Mouse (Mus musculus) gastrocnemius, adult 2 months (tissue): ENCODE measurements around the gene Adgre5. TPM values are rescaled to one million over a fixed set of nuclear protein-coding genes. Genes with fewer than 3 reads are reported as not detected.
A peak's percentile ranks its signal among the peaks of the same experiment; 100 is the strongest.

Experiments used
- DNase-seq: peaks from one replicate; pipeline ENCODE4 v3.0.0; 2022
- H3K27ac ChIP-seq: fragments of 200-600 bp; 2 replicates; pipeline ENCODE4 v1.8.1; 2022; ENCODE audit warnings: mild to moderate bottlenecking
- H3K4me3 ChIP-seq: fragments of 200-600 bp; 2 replicates; pipeline ENCODE4 v1.8.1; 2022; ENCODE audit warnings: mild to moderate bottlenecking, moderate library complexity
- CTCF ChIP-seq: fragments of 200-600 bp; IDR thresholded peaks from 2 replicates; pipeline ENCODE4 v1.8.1; 2022; ENCODE audit warnings: antibody characterized with exemption, mild to moderate bottlenecking, moderate library complexity
- intact Hi-C: fragments of 180-260 bp; cut with DNase I; formaldehyde crosslinking; loops from one replicate; pipeline ENCODE4 v1.15.1; 2025
- total RNA-seq, 2 experiments: library from RNA; stranded (reverse); gene quantifications; 2 replicates each; pipeline ENCODE4 v1.2.3; 2021

The Adgre5 gene
- total RNA-seq, 2 experiments from 2014 or later = 16.3 to 27.7 TPM

DNA sequence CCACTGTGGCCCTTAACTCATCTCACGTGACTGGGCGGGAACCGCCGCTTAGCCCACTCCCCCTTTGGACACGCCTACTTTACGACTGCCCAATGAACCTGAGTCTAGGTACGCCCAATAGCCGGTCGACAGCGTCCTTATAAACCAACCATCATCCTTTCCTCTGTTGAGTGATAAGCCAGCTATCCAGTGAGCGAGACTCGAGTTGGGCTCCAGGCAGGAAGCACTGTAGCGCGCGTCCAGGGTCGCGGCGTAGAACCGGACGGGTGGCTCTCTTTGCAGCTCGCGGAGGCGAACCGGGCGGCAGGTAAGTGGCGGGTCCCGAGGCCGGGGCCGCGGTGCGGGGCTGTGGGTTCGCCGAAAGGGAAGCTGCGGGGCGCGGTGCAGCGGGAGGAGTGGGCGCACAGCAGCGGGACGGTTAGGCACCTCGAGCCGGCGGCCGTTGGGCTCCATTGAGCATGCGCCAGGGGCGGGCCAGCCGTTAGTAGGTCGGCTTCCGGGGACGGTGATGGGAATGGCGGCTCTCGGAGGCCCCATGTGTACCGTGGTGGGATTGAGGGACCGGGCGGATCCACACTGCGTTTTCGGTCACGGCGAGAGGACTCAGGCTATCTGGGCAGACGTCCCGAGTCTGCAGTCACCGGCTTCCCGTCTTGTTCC, 26.0 kb downstream of the Adgre5 start, which contains the start of gene Ddx39:
Gene Ddx39, plus strand, starts transcription at position 147 of the 660 bp plus-strand sequence.
- Histone ChIP-seq H3K4me3 (peak within 1 kb of the TSS; percentile 90), H3K27ac (peak within 1 kb of the TSS; percentile 99)
- 0 out of 2 replicates have a peak, but pooled peaks have one; percentile 2 for TF ChIP-seq CTCF
- intact Hi-C loops = loop anchor here (1.0 kb wide), 1 partner anchor 16 kb away; the partner anchor contains the start of gene Pkn1
- peak; percentile 96 for DNase-seq

DNA sequence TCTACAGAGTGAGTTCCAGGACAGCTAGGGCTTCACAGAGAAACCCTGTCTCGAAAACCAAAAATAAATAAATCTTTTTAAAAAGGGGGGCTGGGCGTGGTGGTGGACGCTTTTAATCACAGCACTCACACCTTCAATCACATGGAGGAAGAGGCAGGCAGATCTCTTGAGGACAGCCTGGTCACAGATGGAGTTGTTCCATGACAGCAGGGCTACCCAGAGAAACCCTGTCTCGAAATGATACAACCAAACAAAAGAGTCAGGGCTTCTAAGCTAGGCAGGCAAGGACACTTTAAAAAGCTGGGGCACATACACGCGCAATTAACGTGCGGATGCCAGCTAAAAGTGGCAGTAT, 26.5 kb downstream of the Adgre5 start:
- no peak for DNase-seq
- TF ChIP-seq CTCF = no peak
- intact Hi-C loops = loop anchor here (1.0 kb wide), 1 partner anchor 15 kb away; the partner anchor contains the start of gene Pkn1
- Histone ChIP-seq H3K4me3 (peak overlapping the region; percentile 90), H3K27ac (peak overlapping the region; percentile 99)

DNA sequence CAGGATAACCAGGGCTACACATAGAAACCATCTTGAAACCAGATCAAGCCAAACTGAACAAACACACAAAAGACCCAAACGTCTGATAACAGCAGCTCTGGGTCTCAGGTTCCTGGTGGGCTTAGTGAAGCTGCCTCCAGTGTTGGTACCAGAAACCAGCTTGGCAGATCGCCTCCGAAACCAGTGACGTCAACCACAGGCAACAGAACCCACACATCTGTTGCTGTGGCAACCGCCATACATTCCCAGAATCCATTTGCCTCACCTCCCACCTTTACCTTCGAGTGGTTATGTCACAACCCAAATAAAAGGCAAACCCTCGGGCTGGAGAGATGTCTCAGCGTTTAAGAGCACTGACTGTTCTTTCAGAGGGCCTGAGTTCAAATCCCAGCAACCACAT, 33.6 kb downstream of the Adgre5 start:
- intact Hi-C loops = no loop called here
- Histone ChIP-seq H3K4me3 (no peak overlapping the region), H3K27ac (no peak overlapping the region)
- DNase-seq = no peak
- TF ChIP-seq CTCF = no peak

- no peak for TF ChIP-seq CTCF
- no peak for DNase-seq
- no peak overlapping the region for H3K27ac ChIP-seq
- no peak overlapping the region for H3K4me3 ChIP-seq
- intact Hi-C loops = no loop called here
Observed at GRCm38 (mm10) chr8:83706411-83706810, 34.7 kb downstream of the Adgre5 start.

- intact Hi-C loops = no loop called here
- no peak for TF ChIP-seq CTCF
- DNase-seq = no peak
- no peak overlapping the region for H3K27ac ChIP-seq
- no peak overlapping the region for H3K4me3 ChIP-seq
Observed at GRCm38 (mm10) chr8:83703426-83703825, 37.7 kb downstream of the Adgre5 start.

- no peak overlapping the region for H3K27ac ChIP-seq
- TF ChIP-seq CTCF = no peak
- intact Hi-C loops = no loop called here
- no peak overlapping the region for H3K4me3 ChIP-seq
- DNase-seq = peak; percentile 15
Observed at GRCm38 (mm10) chr8:83700423-83701085, 40.6 kb downstream of the Adgre5 start.

- no peak for TF ChIP-seq CTCF
Observed at GRCm38 (mm10) chr8:83699566-83699965, 41.6 kb downstream of the Adgre5 start.

GRCm38 (mm10) chr8:83698661-83699453, 42.3 kb downstream of the Adgre5 start, which contains the start of gene Pkn1:
Gene Pkn1, minus strand, starts transcription at chr8:83699179.
- Histone ChIP-seq H3K27ac (peak within 1 kb of the TSS; percentile 96), H3K4me3 (peak within 1 kb of the TSS; percentile 96)
- intact Hi-C loops = loop anchor here (1.0 to 5.0 kb wide), 3 partner anchors 16 to 43 kb away; partner anchors contain the start of genes Adgre5 and Ddx39
- peak; percentile 92 for DNase-seq
- no peak for TF ChIP-seq CTCF

More at GRCm38 (mm10) chr8:83699566-83699965, 41.6 kb downstream of the Adgre5 start:
- intact Hi-C loops = loop anchor here (1.0 to 5.0 kb wide), 3 partner anchors 16 to 43 kb away; partner anchors contain the start of genes Adgre5 and Ddx39
- DNase-seq = peak; percentile 8
- Histone ChIP-seq H3K4me3 (peak overlapping the region; percentile 96), H3K27ac (peak overlapping the region; percentile 96)

DNA sequence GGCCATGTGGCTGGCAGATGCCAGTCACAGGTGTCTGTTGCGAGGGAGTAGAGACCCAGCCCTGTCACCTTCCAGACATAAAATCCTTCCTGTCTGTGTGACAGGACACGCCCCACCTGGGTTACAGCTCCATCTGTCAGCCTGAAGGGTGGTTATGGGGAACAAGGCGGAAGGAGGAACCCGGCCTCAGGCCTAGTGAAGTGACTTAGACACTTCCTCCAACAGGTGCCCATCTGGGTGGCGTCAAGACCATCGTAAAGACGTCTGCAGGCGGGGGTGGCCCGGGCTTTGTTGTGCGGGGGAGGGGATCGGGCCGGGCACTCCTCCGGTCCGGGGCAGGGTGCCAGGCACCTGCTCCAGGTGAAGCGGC, 42.9 kb downstream of the Adgre5 start:
- TF ChIP-seq CTCF = no peak
- H3K27ac ChIP-seq = peak overlapping the region; percentile 96
- peak; percentile 51 for DNase-seq
- H3K4me3 ChIP-seq = peak overlapping the region; percentile 96
- intact Hi-C loops = loop anchor here (5.0 kb wide), 2 partner anchors 36 to 44 kb away; partner anchors contain the start of gene Adgre5

- H3K4me3 ChIP-seq = peak overlapping the region; percentile 96
- H3K27ac ChIP-seq = peak overlapping the region; percentile 96
- no peak for TF ChIP-seq CTCF
- DNase-seq = peak; percentile 73
- intact Hi-C loops = loop anchor here (5.0 kb wide), 2 partner anchors 35 to 45 kb away; partner anchors contain the start of gene Adgre5
Observed at GRCm38 (mm10) chr8:83697374-83698220, 43.5 kb downstream of the Adgre5 start.

- H3K27ac ChIP-seq = peak overlapping the region; percentile 96
- no peak overlapping the region for H3K4me3 ChIP-seq
- intact Hi-C loops = loop anchor here (5.0 kb wide), 2 partner anchors 33 to 47 kb away; partner anchors contain the start of gene Adgre5
- TF ChIP-seq CTCF = no peak
- peak; percentile 23 for DNase-seq
Observed at GRCm38 (mm10) chr8:83695351-83696106, 45.6 kb downstream of the Adgre5 start.
